Mouse (Mus musculus): ENCODE results near the gene Glcci1. TPM values are rescaled to one million over a fixed set of nuclear protein-coding genes. Genes with fewer than 3 reads are reported as not detected.

The Glcci1 gene
- total RNA-seq, 2 experiments from 2014 or later, result 7.0 to 16.9 TPM

DNA sequence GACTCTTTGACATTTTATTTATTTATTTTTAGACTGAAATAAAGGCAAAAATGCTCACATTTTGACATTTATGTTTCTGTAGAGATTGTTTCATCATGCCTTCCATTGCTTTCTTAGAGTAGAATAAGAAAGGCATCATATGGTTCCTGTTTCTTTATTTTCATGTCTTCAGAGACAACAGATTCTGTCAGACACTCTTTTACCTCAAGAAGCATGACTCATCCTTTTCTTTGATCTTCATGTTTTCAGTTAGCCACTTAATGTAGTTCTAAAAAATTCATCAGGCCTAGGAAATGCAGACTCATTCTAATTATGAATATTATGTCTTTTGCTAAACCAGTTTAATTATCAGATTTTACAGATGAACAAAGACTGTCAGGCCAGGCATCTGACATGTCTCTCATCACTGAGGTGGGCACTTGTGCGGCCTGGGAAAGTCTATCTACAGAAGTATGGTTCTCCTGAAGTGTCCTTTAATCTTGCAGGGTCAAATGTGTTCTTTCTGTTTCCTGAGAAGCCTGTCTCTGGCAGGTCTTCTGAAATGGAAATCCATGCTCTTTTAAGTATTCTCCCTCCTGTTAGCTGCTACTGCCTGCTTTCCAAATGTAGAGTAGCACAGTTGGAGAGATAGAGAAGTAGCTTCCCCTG lies 19.3 kb upstream of the Glcci1 start:
- ATAC-seq (replicated peaks; ENCODE audit: low FRiP score, low TSS enrichment, poor library complexity, severe bottlenecking), result no peak

DNA sequence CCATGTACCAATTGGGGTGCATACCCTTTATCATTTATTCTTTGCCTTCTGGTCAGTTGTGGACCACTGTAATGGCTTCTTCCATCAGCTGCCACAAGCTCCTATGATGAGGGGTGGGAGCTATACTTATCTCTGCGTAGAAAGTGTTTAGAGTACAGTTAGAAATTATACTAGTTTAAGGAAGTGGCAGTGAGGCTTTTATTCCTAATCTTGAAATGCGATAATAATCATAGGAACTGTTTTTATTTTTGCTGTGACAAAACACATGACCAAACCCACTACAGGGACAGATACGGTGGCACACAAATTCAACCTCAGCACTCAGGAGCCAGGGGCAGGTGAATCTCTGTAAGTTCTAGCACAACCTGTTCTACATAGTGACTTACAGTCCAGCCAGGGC lies 17.2 kb upstream of the Glcci1 start:
- ATAC-seq (replicated peaks; ENCODE audit: low FRiP score, low TSS enrichment, poor library complexity, severe bottlenecking), result no peak

DNA sequence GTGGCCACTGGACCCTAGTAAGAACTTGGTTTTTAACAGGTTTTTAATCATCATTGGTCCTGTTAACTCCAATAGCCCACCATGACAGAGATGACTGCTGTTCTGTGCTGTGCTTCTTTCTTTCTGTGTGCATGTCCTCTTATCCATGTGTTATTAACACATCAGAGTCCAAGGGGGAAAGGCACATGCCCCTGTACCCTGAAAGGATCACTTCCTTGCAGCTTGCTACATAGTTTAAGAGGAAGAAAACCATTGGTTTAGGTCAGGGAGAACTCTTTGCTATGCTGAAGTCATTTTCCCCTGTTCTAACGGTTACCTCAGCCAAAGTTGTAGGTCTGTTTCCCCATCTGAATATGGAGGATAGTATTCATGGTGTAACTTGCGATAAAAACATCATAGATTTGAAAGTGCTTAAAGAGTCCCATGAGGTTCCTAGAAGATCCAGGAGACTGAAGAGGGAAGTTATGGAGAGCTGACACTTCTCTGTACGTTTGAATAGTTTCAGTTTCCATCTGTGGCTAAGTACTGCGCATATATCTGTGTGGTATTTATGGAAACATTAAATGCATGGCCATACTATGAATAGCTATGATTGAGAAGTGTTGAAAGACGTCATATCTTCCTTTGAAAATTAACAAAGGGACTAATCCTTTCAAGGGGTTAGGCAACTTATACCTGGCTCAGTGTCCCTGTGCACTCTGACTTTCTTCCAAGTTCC lies 14.1 kb upstream of the Glcci1 start:
- no peak for ATAC-seq (replicated peaks; ENCODE audit: low FRiP score, low TSS enrichment, poor library complexity, severe bottlenecking)

DNA sequence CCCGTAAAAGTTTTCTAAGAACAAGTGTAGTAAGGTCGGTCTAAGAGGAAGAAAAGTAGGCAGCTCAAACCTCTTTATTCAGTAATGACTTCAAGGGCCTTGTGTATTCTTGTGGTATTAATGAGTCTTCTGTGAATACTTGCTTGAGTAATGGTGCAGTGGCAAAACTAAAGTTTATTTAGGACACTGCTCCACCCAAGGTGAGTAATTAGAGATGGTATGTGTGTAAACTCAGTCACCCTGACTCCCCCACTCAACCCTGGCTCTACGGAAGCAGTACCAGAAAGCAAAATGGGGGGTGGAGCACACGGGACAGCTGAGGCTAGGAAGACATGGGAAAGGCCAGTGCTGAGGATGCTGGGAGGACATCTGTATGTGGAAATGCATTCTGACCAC lies 13.6 kb upstream of the Glcci1 start:
- no peak for ATAC-seq (replicated peaks; ENCODE audit: low FRiP score, low TSS enrichment, poor library complexity, severe bottlenecking)

DNA sequence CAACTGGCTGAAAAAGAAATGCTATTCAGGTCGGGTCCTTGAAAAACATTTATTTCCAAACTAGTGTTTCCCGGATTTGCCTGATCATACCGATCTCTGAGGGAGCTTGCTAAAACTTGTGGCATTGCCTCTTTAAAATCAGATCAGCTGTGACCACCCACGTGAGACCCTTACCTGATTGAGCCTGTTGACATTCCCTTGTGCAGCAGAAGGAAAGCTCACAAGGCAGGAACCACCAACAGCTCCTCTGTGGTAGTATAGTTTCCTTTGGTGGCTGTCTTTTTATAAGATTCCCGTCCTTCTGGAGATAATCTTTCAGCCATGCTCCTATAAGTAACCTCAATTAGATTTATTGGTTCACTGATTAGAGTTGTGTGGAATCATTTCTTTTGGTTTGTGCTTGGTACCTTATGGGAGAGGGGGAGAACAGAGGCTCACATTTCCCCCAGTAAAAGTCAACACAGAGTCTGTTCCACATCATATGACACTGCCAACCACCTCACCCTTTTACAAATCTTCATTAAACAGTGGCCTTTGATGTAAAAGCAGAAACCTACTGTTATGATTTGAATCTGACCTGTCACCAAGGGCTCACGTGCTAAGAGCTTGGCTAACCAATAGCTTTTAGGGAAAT lies 12.0 kb upstream of the Glcci1 start:
- ATAC-seq (replicated peaks; ENCODE audit: low FRiP score, low TSS enrichment, poor library complexity, severe bottlenecking), result no peak

DNA sequence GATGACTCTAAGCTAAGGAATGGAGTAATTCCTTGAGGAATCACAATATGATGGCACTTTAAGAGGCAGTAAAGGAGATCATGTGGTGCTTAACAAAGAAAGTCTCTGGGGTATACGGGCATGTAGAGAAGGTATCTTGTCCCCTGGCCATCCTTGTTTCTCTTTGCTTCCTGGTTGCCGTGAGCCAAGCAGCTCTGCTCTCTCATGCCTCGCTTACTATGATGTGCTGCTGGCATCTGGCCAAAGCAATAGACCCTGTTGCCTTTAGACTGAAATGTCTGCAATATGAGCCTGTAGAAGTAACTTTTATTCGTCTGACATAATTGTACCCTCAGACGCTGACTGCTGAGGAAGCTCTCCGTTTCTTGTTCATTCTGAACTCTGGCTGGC lies 11.5 kb upstream of the Glcci1 start:
- no peak for ATAC-seq (replicated peaks; ENCODE audit: low FRiP score, low TSS enrichment, poor library complexity, severe bottlenecking)

DNA sequence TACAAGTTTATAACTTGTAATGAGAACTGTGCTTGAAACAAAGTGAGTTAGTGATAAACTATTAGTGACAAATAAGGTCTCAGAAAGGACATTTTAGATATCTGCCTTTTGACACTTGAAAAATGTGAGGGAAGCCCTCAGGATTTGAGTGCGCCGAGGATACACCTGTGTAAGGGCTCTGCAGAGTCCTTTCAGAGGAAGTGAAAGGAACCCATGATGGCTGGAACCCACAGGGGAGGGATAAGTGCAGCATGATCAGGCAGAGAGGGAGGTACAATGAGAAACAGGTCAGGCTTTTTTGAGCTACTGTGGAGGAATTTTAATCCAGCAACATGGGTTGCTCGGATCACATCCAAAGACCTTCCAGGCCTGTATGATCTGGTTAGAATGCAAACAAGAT lies 10.4 kb upstream of the Glcci1 start:
- no peak for ATAC-seq (replicated peaks; ENCODE audit: low FRiP score, low TSS enrichment, poor library complexity, severe bottlenecking)

DNA sequence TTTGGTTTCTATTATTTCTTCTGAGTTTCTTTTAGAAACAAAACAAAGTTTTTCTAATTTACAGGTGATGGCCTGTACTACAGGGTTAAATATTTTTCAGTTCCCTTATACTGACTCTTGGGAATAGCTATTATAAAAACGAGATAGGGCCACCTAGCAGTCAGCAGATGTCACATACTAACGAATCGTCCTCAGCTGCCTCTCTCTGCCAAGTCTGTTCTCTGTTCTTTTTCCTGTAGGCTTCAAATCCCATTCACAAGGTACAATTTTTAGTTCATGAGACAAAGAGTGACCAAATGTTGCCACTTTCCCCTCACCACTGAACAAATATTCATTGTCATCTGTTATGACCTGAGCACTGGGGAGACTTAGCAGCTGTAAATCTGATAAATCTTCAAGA lies 5.4 kb upstream of the Glcci1 start:
- ATAC-seq (replicated peaks; ENCODE audit: low FRiP score, low TSS enrichment, poor library complexity, severe bottlenecking), result no peak

DNA sequence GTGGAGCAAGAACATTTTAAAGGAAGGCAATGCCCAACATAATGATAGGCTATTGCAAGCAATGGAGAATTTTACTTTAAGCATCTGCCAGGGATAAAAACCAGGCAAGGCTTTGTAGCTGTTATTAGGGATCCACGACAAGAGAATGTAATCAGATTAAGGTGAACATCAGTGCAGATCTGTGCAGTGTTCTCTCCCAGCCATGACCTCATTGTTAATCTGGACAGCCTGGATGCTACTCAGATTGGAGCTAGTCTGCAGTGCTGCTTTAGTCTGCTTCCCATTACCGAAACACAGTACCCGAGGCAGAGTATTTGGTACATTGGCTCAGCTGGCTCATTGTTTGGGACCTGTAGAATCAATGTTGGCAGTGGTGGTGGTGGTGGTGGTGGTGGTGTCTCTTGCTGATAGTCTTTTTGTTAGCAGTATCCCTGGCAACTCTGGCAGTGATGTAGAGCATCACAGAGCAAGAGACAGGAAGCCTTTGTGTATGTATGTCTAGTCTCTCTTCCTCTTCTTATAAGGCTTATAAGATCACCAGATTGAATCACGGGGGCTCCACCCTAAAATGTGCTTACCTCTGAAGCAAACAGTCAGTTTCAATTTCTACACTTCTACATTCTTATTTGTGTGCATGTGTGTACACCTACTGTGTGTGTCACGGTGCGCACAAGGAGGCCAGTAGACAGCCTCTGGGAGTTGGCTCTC lies 4.7 kb upstream of the Glcci1 start:
- no peak for ATAC-seq (replicated peaks; ENCODE audit: low FRiP score, low TSS enrichment, poor library complexity, severe bottlenecking)

DNA sequence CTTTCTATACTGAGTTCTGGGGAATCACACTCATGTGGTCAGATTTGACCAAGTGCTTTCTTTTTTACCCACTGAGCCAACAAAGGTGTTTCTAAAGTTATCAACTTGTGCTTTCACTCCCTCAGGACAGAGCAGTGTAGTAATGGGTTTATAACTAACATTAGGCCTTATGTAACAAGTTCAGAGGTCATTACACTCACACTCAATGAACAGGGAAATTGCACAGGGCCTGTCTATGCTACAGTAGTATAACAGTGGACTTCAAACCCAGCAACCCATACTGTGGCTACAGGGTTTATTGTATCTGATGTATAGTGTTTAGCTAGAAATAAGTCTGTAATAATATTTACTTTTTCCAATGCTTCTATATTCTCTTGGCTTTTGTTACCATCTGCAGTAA lies 2.8 kb upstream of the Glcci1 start:
- ATAC-seq (replicated peaks; ENCODE audit: low FRiP score, low TSS enrichment, poor library complexity, severe bottlenecking), result no peak

DNA sequence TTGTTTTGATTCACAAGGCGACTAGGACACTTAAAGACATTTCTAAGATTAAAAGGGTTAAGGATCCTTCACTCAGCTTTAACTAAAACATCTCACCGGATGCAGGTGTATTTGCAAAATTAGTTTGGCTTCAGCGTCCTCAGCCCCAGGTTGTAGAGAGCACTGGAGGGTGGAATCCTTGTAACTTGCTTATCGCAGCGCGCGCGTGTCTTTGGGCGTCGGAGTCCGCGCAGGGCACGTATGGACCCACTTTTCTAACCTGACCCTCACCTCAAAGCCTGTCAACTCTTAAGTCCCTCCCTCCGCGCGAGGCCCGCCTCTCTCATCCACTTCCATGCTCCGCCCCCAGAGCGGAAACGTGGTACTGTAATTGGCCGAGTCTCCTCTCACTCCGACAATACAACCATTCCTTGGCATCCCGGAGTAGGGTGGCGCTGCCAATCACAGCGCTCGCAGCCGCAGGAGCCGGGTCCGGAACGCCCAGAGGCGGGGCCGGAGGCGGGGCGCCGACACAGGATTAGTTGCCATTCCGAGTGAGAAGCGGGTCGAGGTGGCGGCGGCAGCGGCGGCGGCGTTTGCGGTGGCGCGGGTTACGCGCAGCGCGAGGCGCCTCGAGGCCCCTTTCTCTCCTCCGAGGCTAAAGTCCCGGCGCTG lies 390 bp upstream of the Glcci1 start:
- peak; percentile 97 for ATAC-seq (replicated peaks; ENCODE audit: low FRiP score, low TSS enrichment, poor library complexity, severe bottlenecking)

DNA sequence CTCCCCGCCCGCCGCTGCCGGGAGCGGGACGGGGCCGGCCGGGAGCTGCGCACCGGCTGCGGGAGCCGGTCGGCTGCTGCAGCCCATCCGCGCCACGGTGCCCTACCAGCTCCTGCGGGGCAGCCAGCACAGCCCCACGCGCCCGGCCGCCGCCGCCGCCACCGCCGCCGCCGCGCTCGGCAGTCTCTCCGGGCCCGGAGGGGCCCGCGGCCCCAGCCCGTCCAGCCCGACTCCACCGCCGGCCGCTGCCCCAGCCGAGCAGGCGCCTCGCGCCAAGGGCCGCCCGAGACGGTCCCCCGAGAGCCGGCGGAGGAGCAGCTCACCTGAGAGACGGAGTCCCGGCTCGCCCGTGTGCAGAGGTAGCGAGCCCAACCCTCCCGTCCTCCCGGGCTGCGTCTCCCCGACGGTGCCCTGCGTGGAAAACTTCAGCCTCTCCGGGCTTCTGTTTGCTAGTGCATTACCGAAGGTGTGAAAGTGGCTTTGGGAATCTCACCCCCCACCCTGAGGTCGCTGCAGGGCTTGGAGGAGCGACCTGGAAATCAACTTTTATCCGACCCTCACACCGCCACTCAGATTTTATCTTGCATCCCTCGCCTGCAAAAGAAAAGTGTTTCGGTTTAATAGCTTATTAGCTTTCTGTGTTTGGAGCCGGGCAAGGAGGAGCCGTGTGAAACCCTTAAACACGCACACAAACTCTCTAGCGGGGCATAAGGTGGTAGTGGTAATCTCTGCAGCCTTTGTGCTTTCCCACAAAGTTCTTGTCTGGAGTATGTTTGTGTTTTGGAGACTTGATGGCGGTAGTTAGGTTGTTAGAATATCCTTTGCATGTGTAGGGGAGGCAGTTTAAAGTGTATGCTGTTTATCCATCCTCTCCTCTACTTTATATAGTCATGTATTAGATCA lies 812 bp downstream of the Glcci1 start:
- ATAC-seq (replicated peaks; ENCODE audit: low FRiP score, low TSS enrichment, poor library complexity, severe bottlenecking), result peak; percentile 29

DNA sequence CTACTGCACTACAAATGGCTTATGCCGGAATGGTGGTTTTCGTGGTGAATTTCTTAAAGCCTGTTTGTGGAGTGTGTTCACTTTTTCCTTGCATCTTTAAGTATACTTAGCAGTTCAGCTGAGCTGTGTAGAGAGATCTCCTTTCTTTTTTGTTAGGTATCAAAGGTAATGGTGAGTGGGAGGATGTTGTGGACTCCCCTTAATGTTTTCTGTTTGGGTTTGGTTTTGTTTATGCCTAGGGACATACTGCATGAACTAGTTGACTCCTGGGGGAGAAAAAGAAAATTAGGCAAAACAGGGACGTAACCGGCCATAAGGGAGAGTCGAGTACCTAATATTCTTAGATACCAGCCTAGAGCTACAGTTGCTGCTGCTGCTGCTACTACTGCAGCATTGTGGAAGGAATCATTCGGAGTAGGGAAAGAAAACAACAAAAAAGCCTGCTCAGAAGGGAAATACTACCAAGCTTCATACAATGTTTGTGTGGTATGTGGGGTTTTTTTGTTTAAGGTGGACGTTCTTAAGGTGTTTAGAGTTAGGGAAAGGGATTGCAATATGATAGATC lies 1.5 kb downstream of the Glcci1 start:
- no peak for ATAC-seq (replicated peaks; ENCODE audit: low FRiP score, low TSS enrichment, poor library complexity, severe bottlenecking)

DNA sequence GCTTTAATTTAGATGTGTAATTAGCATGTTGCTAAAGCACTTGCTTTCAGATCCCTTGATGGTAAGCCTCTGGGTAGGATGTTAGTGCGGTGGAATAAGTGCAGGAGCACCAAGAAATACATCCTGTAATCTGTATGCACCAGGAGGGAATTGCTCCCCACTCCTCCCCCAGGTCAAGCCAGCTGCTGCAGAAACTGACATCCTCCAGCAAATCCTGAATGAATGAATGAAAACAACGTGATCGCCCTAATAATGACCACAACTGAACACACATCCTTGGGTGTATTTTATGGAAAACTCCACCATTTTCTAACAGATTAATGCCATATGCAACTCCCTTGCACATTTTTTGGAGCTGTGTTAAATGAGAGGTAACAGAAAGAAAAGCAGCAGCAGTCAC lies 2.0 kb downstream of the Glcci1 start:
- ATAC-seq (replicated peaks; ENCODE audit: low FRiP score, low TSS enrichment, poor library complexity, severe bottlenecking), result no peak

DNA sequence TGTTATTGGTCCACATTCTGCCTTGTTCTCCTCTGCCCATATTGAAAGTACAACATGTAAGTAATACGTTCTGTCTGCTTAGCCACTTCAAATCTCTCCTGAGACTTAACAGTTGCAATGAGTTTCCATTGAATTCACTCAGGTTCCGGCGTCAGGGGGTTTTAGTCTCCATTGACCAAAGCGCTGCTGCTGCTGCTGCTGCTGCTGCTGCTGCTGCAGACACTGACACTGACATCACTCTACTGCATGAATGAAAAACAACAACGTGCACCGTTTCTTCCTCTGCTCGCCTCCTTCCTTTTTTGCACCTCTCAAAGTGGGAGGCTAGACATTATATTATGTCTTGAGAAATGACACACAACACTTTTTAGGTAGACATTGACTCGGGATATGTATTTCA lies 3.0 kb downstream of the Glcci1 start:
- no peak for ATAC-seq (replicated peaks; ENCODE audit: low FRiP score, low TSS enrichment, poor library complexity, severe bottlenecking)

DNA sequence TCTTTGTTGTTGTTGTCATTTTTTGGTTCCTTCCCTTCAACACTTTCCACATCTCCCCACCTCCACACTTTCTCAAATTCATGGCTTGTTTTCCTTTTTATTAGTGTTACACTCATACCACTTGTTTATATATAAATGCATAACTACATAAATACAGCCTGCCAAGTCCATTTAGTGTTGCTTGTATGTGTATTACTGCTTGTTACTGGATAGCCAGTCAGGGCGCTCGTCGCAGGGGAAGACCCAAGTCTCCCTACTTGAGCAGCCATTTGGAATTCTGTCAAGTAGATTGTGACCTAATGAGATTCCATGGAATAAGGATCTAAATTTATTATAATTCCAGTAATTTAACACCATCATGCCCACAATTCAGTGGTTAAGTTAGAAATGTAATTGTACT lies 10.3 kb downstream of the Glcci1 start:
- no peak for ATAC-seq (replicated peaks; ENCODE audit: low FRiP score, low TSS enrichment, poor library complexity, severe bottlenecking)

DNA sequence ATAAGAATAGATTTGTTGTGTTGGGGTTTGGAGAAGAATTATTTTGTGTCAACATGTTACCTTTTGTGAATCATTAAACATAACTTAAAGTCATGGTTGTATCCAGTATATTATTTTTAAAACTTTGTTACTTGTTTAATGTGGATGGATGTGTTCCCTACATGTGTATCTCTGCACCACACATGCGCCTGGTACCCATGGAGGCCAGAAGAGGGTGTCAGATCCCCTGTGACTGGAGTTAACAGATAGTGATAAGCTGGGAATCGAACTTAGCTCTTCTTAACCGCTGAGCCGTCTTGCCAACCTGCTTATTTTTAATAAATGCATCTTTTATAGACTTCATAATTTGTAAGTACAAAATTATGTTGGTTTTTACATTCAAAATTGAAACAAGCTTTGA lies 11.8 kb downstream of the Glcci1 start:
- 0 out of 2 replicates have a peak, but pooled peaks have one; percentile 61 for ATAC-seq (replicated peaks; ENCODE audit: low FRiP score, low TSS enrichment, poor library complexity, severe bottlenecking)

DNA sequence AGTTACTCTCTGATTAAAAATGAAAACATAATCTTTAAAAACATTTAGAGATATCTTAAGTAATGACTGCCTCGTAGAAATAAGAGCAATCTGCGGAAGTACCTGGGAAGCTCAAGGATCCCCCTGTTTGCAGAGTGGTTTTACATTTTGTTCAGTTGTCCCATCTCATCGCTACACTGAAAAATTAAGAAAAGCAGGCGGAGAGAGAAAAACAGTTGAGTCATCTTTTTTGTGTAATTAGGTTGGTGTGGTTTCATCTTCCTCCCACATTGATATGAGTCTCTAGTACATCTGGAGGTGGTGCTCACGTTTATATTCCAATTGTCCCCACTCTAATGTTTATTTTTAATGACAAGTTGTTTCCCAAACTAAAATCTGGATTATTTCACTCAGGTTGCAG lies 15.3 kb downstream of the Glcci1 start:
- 0 out of 2 replicates have a peak, but pooled peaks have one; percentile 22 for ATAC-seq (replicated peaks; ENCODE audit: low FRiP score, low TSS enrichment, poor library complexity, severe bottlenecking)

All from megakaryocyte-erythroid progenitor cell, adult 5-6 weeks (primary cell).